Mouse (Mus musculus): ENCODE data around the gene Peak1. TPM values are rescaled to one million over a fixed set of nuclear protein-coding genes. Genes with fewer than 3 reads are reported as not detected.

Gene Peak1
- polyA plus RNA-seq, 1 experiment: 14.4 TPM

DNA sequence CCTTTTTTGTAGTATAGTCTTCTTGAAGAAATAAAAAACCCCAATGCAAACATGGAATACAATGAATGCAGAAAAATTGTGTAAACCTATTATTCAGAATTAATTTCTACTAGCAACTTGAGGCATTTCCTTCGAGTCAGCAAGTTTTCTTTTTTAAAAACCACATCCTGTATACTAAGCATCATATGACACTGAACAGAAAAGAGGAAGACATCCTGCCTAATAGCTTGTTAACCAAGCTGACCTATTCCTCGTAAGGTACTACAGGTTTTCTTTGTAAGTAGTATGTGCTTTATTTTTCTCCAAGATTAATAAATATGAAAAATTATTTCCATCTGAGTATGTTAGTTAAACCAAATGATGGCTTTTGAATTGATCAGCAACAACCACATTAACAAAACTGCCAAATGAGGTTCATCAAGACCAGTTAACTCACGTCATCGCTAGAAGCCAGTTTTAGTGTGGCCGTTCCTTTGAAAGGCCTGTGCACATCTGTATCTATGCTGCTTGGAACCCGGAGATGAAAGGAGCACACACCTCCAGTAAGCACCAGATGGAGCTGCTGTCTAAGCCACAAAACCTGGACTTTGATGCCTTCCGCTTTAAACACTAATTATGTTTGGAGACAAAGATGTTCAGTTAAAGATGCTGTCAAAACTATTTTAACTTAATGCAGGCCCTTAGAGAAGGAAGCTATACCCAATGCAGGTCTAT is 153.4 kb downstream of the Peak1 start:
- Histone ChIP-seq H3K36me3 (ENCODE audit: control insufficient read depth, insufficient read depth) (peaks cover 5% of the 10 kb centered on the region), H3K79me2 (ENCODE audit: control insufficient read depth, insufficient read depth) (peaks cover 50% of the 10 kb centered on the region), H3K79me3 (ENCODE audit: low read depth) (peaks cover 10% of the 10 kb centered on the region), H3ac (ENCODE audit: control insufficient read depth, insufficient read length, low read depth) (no peak overlapping the region), H3K27me3 (ENCODE audit: control insufficient read depth, insufficient read depth, insufficient read length) (no peaks in the 10 kb centered on the region), H3K4me3 (ENCODE audit: insufficient read depth, poor library complexity, severe bottlenecking) (no peak overlapping the region)
- no peak for TF ChIP-seq CEBPB (IDR thresholded peaks at IDR 0.05; ENCODE audit: low read depth)
- TF ChIP-seq FOSL1 (IDR thresholded peaks at IDR 0.05; ENCODE audit: insufficient read depth, low read length, poor library complexity, severe bottlenecking): no peak
- TF ChIP-seq MAX (IDR thresholded peaks at IDR 0.05): no peak
- TF ChIP-seq USF1 (IDR thresholded peaks at IDR 0.05; ENCODE audit: low read depth): no peak
- no peak for TF ChIP-seq MYOD1 (IDR thresholded peaks at IDR 0.05; ENCODE audit: control insufficient read depth, insufficient read length, low read depth)
- TF ChIP-seq CTCF (IDR thresholded peaks at IDR 0.05; ENCODE audit: control insufficient read depth, insufficient read depth, insufficient read length): peak; percentile 28
- no peak for TF ChIP-seq MYOG (IDR thresholded peaks at IDR 0.05; ENCODE audit: control insufficient read depth, extremely low read depth, insufficient read length)

DNA sequence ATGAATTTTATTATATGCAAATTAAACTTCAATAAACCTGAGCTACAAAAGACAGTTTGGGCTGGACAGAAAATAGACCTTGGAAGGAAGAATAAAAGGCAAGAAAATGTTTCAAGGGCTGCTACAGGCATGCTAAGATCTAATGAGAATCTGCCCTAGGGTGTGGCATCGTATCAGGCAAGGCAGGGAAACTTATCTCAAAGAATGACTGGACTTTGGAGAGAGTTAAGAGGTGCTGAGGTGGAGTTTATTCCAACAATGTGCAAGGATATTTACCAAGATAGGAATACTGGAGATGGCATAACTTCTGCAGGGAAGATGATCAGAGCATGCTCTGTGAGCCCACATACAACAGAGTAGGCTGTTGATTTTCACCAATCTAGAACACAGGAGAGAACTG is 154.8 kb downstream of the Peak1 start:
- TF ChIP-seq MAX (IDR thresholded peaks at IDR 0.05) (no peak), FOSL1 (IDR thresholded peaks at IDR 0.05; ENCODE audit: insufficient read depth, low read length, poor library complexity, severe bottlenecking) (no peak), CTCF (IDR thresholded peaks at IDR 0.05; ENCODE audit: control insufficient read depth, insufficient read depth, insufficient read length) (no peak), MYOD1 (IDR thresholded peaks at IDR 0.05; ENCODE audit: control insufficient read depth, insufficient read length, low read depth) (no peak), USF1 (IDR thresholded peaks at IDR 0.05; ENCODE audit: low read depth) (no peak), CEBPB (IDR thresholded peaks at IDR 0.05; ENCODE audit: low read depth) (no peak), MYOG (IDR thresholded peaks at IDR 0.05; ENCODE audit: control insufficient read depth, extremely low read depth, insufficient read length) (no peak)
- no peaks in the 10 kb centered on the region for H3K27me3 ChIP-seq (ENCODE audit: control insufficient read depth, insufficient read depth, insufficient read length)
- H3K4me3 ChIP-seq (ENCODE audit: insufficient read depth, poor library complexity, severe bottlenecking): no peak overlapping the region
- H3K79me3 ChIP-seq (ENCODE audit: low read depth): peaks cover 8% of the 10 kb centered on the region
- no peak overlapping the region for H3ac ChIP-seq (ENCODE audit: control insufficient read depth, insufficient read length, low read depth)
- peaks cover 36% of the 10 kb centered on the region for H3K79me2 ChIP-seq (ENCODE audit: control insufficient read depth, insufficient read depth)
- peaks cover 19% of the 10 kb centered on the region for H3K36me3 ChIP-seq (ENCODE audit: control insufficient read depth, insufficient read depth)

DNA sequence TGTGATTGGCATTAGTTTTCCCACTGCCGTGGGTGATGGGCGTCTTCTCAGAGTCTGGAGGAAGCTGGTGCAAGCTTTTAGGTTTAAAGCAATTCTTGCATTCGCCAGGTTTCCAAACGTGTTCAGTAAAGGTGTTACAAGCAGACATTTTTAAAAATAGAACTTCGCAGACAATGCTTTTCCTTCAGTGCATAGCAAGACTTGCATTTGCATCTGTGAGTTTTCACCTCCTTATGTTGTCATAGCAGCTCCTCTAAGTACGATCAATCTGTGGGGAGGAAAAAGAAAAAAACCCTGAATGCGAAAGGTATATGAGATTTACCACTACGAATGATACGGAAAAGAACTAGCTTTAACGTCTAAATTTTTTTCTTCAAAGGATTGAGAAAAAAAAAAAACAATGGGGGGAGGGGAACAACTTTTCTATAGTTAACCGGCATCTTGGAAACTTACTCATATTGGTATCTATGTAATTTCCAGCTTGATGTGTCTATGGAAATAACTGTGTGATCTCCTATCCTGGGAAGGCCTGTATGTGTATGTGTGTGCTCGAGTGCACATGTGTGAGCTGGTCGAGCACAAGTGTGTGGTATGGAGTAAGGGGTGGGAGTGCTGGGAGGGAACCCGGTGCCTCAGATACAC is 157.3 kb downstream of the Peak1 start:
- Histone ChIP-seq H3K79me3 (ENCODE audit: low read depth) (peaks cover 8% of the 10 kb centered on the region), H3K27me3 (ENCODE audit: control insufficient read depth, insufficient read depth, insufficient read length) (no peaks in the 10 kb centered on the region), H3K4me3 (ENCODE audit: insufficient read depth, poor library complexity, severe bottlenecking) (no peak overlapping the region), H3K36me3 (ENCODE audit: control insufficient read depth, insufficient read depth) (peaks cover 24% of the 10 kb centered on the region), H3K79me2 (ENCODE audit: control insufficient read depth, insufficient read depth) (peaks cover 31% of the 10 kb centered on the region), H3ac (ENCODE audit: control insufficient read depth, insufficient read length, low read depth) (no peak overlapping the region)
- TF ChIP-seq USF1 (IDR thresholded peaks at IDR 0.05; ENCODE audit: low read depth) (no peak), MYOG (IDR thresholded peaks at IDR 0.05; ENCODE audit: control insufficient read depth, extremely low read depth, insufficient read length) (no peak), FOSL1 (IDR thresholded peaks at IDR 0.05; ENCODE audit: insufficient read depth, low read length, poor library complexity, severe bottlenecking) (no peak), CTCF (IDR thresholded peaks at IDR 0.05; ENCODE audit: control insufficient read depth, insufficient read depth, insufficient read length) (no peak), MYOD1 (IDR thresholded peaks at IDR 0.05; ENCODE audit: control insufficient read depth, insufficient read length, low read depth) (no peak), CEBPB (IDR thresholded peaks at IDR 0.05; ENCODE audit: low read depth) (no peak), MAX (IDR thresholded peaks at IDR 0.05) (no peak)

DNA sequence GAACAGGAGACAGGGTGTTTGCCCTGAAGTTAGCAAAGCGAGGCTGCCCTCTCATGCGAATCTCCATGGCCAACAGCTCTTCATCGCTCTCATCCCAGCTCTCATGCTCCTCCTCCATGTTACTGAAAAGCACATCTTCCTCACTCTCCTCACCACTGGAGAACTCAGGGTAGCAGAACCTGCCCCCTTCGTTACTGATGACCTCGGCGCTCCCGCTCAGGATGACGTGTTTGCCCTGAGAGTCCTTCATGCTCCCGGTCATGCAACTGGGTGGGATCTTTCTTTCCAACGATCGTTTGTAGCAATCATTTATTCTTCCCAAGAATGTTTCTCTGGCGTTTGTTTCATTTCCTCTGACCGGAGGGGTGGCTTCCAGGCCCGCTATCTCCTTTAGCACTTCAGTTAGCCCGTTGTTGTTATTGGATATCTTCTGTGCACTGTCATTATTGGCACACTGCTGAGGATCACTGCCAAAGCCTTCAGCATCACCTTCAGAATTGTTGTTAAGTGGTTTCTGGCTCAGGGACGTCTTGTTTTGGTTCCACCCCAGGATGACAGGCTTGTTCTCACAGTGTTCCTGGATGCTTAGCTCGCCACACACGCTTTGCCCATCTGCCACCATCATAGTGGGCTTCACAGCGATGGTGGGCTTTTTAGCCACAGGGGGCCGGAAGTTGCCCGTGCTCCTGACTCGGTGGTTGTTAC is 157.9 kb downstream of the Peak1 start:
- Histone ChIP-seq H3K36me3 (ENCODE audit: control insufficient read depth, insufficient read depth) (peaks cover 24% of the 10 kb centered on the region), H3K79me3 (ENCODE audit: low read depth) (peaks cover 8% of the 10 kb centered on the region), H3ac (ENCODE audit: control insufficient read depth, insufficient read length, low read depth) (no peak overlapping the region), H3K27me3 (ENCODE audit: control insufficient read depth, insufficient read depth, insufficient read length) (no peaks in the 10 kb centered on the region), H3K4me3 (ENCODE audit: insufficient read depth, poor library complexity, severe bottlenecking) (no peak overlapping the region), H3K79me2 (ENCODE audit: control insufficient read depth, insufficient read depth) (peaks cover 31% of the 10 kb centered on the region)
- TF ChIP-seq MYOD1 (IDR thresholded peaks at IDR 0.05; ENCODE audit: control insufficient read depth, insufficient read length, low read depth) (no peak), MYOG (IDR thresholded peaks at IDR 0.05; ENCODE audit: control insufficient read depth, extremely low read depth, insufficient read length) (no peak), CTCF (IDR thresholded peaks at IDR 0.05; ENCODE audit: control insufficient read depth, insufficient read depth, insufficient read length) (no peak), MAX (IDR thresholded peaks at IDR 0.05) (no peak), USF1 (IDR thresholded peaks at IDR 0.05; ENCODE audit: low read depth) (no peak), FOSL1 (IDR thresholded peaks at IDR 0.05; ENCODE audit: insufficient read depth, low read length, poor library complexity, severe bottlenecking) (no peak), CEBPB (IDR thresholded peaks at IDR 0.05; ENCODE audit: low read depth) (no peak)

DNA sequence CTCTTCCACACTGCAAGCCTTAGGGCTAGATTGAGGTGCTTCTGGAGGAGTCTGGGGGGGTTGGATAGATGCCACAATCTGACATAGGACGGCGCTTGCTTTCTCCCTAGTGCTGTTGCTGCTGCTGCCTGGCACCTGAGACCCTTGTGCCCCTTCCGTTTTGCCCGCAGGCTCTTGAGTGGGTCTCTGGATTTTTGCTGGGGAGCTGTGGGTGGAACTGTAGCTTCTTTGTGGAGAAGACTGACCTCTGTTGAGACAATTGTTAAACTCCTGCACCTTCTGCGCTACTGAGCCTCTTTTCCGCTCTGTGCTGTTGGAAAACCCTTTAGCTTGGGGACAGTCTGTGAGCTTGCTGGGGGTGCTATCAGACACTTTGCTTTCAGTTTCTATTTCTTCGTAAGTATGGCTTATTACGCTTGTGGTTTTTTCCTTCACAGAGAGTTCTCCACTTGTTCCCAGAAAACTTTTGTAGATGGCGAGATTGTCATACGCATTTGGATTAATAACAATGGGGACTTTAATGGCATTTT is 159.5 kb downstream of the Peak1 start:
- TF ChIP-seq MYOG (IDR thresholded peaks at IDR 0.05; ENCODE audit: control insufficient read depth, extremely low read depth, insufficient read length) (no peak), CTCF (IDR thresholded peaks at IDR 0.05; ENCODE audit: control insufficient read depth, insufficient read depth, insufficient read length) (no peak), USF1 (IDR thresholded peaks at IDR 0.05; ENCODE audit: low read depth) (no peak), FOSL1 (IDR thresholded peaks at IDR 0.05; ENCODE audit: insufficient read depth, low read length, poor library complexity, severe bottlenecking) (no peak), MYOD1 (IDR thresholded peaks at IDR 0.05; ENCODE audit: control insufficient read depth, insufficient read length, low read depth) (no peak), MAX (IDR thresholded peaks at IDR 0.05) (no peak), CEBPB (IDR thresholded peaks at IDR 0.05; ENCODE audit: low read depth) (no peak)
- Histone ChIP-seq H3K27me3 (ENCODE audit: control insufficient read depth, insufficient read depth, insufficient read length) (no peaks in the 10 kb centered on the region), H3K4me3 (ENCODE audit: insufficient read depth, poor library complexity, severe bottlenecking) (no peak overlapping the region), H3K79me3 (ENCODE audit: low read depth) (peaks cover 6% of the 10 kb centered on the region), H3K79me2 (ENCODE audit: control insufficient read depth, insufficient read depth) (peaks cover 19% of the 10 kb centered on the region), H3ac (ENCODE audit: control insufficient read depth, insufficient read length, low read depth) (no peak overlapping the region), H3K36me3 (ENCODE audit: control insufficient read depth, insufficient read depth) (peaks cover 24% of the 10 kb centered on the region)

Measured in C2C12 (cell line).